Mouse (Mus musculus) limb, embryonic 10.5 days (tissue): ENCODE results near the gene Wnt10b. TPM values are rescaled to one million over a fixed set of nuclear protein-coding genes. Genes with fewer than 3 reads are reported as not detected.
A peak's percentile ranks its signal among the peaks of the same experiment; 100 is the strongest.

Experiments
- DNase-seq: peaks from one replicate; pipeline ENCODE4 v3.0.0-alpha.2; 2017; ENCODE audit warnings: low spot score
- H3K27ac ChIP-seq: fragments of 300-500 bp; sonication (generic); 2 replicates; pipeline ENCODE4 v1.5.1; 2016; ENCODE audit warnings: mild to moderate bottlenecking
- H3K27me3 ChIP-seq: fragments of 300-500 bp; sonication (generic); 2 replicates; pipeline ENCODE4 v1.6.1; 2016; ENCODE audit warnings: low read depth, mild to moderate bottlenecking; ENCODE audit not compliant: poor library complexity, severe bottlenecking
- H3K36me3 ChIP-seq: fragments of 300-500 bp; sonication (generic); 2 replicates; pipeline ENCODE4 v1.6.1; 2016; ENCODE audit warnings: mild to moderate bottlenecking, moderate library complexity
- H3K4me1 ChIP-seq: fragments of 300-500 bp; sonication (generic); 2 replicates; pipeline ENCODE4 v1.6.1; 2016
- H3K4me3 ChIP-seq: fragments of 300-500 bp; sonication (generic); 2 replicates; pipeline ENCODE4 v1.5.1; 2016; ENCODE audit warnings: mild to moderate bottlenecking, moderate library complexity
- H3K9me3 ChIP-seq: fragments of 300-500 bp; sonication (generic); replicated peaks from 2 replicates; pipeline ENCODE4 v1.6.1; 2016; ENCODE audit warnings: mild to moderate bottlenecking
- WGBS: fragments of 180-500 bp; shearing (Covaris S2); methylation state at CpG from one replicate; pipeline ENCODE4 v1.1.7; 2016; 5-methylcytosine and 5-hydroxymethylcytosine counted together
- polyA plus RNA-seq: library from polyadenylated mRNA; unstranded; fragments of >200 nt; fragmentation: Nextera tagmentation; extraction: Ambion mirVana; gene quantifications from 2 replicates; pipeline ENCODE4 v1.2.1, GENCODE M21; 2016

The Wnt10b gene
- polyA plus RNA-seq, 1 experiment from 2014 or later, result 0.99 TPM

DNA sequence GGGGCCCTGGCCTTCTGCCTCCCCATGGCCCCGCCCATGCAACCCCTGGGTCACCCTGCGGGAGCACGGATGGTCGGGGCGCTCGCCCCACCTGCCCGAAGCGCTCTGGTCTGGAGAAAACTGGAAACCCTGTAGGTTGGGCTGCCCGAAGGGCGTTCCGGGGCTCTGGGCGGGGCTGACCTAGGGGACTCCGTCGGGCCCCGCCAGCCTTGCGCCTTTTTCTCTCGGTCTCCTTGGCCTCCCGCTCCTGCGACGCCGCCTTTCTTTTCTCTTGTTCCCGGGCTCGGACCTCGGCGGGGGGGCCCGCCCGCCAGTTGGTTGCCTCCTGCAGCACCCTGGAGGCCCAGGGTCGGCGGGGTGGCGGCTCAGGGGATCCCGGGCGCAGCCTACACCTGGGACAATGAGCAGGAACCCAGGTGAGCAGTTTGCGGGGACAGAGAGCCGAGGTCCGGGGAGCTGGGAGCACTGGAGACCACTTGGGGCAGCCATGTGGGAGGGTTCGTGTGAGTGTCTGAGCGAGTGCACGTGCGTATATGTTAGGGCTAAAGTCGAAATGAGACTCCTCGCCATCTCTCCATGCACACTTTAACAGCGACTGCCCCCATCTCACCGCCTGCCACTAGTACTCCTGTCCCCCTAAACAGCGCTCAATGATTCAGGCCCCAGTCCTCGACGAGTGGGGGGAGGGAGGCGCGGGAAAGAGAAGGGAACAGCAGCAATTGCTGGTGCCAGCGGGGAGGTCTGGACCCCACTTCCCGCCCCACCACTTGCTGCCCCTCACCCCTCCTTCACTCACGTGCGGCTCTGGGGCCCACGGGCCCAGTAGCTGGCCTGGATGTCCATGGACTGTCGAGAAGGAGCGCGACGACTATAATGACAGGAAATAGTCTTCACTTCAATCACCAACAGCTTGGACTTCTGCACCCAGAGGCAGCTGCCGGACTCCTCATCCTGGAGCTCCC, 29.1 kb upstream of the Wnt10b start:
- peak; percentile 63 for DNase-seq
- H3K9me3 ChIP-seq, result no peaks in the 10 kb centered on the region
- H3K4me3 ChIP-seq, result peak overlapping the region; percentile 51
- peaks cover 18% of the 10 kb centered on the region for H3K36me3 ChIP-seq
- peak overlapping the region; percentile 44 for H3K27ac ChIP-seq
- H3K4me1 ChIP-seq, result peaks cover 49% of the 10 kb centered on the region
- WGBS, result 1% methylated on average over 56 of the region's 58 CpGs
- H3K27me3 ChIP-seq, result peaks cover 95% of the 10 kb centered on the region

DNA sequence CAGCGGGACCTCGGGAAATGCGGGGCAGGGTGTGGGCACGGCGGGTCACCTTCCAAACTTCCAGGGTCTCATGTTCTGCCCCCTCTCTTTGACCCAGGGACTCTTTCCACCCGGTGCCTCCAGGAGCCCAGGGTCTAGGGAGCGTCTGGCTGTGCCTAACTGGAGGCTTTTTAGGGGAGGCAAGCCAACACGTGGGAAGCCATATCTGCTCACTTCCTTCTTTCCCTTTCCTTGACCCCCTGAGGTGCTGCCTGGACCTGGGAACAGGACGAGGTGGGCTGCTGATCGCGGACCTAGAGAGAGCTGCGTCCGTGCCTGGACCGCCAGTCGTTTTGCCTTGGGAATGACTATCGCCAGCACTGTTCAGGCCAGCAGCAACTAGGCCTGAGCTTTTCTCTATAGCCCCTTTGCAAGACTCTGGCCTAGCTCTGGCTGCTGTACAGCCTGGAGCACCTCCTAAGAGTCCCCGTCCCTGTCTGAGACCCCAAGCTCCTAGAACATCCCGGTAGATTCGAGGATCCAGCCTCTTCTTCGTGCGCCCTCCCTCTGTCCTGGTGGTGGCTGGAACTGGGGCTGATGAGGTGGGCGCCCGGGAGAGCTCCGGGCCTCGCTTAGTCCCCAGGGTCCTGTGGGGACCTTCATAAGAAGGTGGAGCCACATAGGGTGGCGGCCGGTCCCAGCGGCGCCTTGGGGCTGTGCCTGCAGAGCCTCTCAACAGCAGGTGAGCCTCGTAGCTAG, 28.3 kb upstream of the Wnt10b start:
- peaks cover 10% of the 10 kb centered on the region for H3K36me3 ChIP-seq
- WGBS, result 3% methylated on average over 30 of the region's 30 CpGs
- peaks cover 100% of the 10 kb centered on the region for H3K27me3 ChIP-seq
- no peaks in the 10 kb centered on the region for H3K9me3 ChIP-seq
- peak overlapping the region; percentile 59 for H3K27ac ChIP-seq
- peak; percentile 55 for DNase-seq
- H3K4me3 ChIP-seq, result peak overlapping the region; percentile 51
- H3K4me1 ChIP-seq, result peaks cover 49% of the 10 kb centered on the region

DNA sequence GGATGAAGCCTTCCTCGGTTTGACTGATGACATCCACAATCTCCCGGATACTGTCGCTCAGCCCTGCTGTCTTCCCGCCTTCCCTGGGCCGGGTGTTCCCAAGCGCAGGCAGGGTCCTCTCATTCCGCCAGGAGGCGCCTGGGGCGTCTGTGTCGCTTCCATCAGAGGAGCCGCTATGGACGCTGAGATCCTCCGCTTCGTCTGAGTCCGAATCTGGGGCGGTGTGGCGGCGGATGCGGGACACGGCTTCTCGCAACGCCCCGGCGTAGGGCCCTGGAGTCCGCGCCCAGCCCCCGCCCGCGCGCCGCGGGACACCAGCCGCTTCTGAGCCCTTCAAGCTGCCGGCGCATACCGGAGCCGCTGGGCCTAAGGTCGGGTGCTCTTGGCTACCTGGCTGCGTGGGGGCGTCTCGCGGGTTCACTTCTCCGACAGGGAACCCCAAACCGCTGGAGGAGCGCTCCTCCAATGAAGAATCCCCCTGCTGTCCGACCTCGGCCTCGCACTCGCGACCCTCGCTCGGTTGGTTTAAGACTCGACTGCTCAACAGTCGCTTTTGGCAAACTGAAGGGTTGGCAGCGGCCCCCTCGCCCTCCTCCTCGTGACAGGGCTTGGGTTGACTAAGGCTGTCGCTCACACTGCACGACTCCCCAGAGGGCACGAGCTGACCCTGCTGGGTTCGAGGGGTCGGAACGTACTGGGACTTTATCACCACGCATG, 27.5 kb upstream of the Wnt10b start:
- Histone ChIP-seq H3K4me1 (peaks cover 49% of the 10 kb centered on the region), H3K27me3 (peaks cover 100% of the 10 kb centered on the region), H3K4me3 (peak overlapping the region; percentile 51), H3K9me3 (no peaks in the 10 kb centered on the region), H3K36me3 (0 out of 2 replicates have a peak, but pooled peaks cover 3% of the 10 kb centered on the region), H3K27ac (peak overlapping the region; percentile 59; the same call in 1 of the 2 replicates)
- peak; percentile 84 for DNase-seq
- WGBS, result under 1% methylated on average over 64 of the region's 64 CpGs

DNA sequence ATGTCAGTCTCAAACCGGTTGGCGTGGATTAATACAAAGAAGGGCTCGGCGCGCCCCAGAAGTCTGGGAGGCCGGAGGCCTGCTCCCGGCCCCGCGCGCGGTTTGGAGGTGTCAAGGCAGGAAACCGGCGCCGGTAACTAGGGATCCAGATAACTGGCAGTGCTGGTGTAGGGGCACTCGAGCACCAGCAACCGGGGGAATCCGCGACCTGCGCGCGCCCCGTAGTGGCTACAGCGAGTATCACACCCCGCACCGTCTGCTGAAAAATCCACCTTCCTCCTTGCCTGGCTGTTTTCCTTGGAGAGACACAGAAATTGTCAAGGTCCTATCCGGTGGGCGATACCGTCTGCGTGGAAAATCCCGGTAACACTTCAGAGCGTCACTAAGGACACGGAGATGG, 26.1 kb upstream of the Wnt10b start:
- no peaks in the 10 kb centered on the region for H3K9me3 ChIP-seq
- DNase-seq, result peak; percentile 92
- H3K27ac ChIP-seq, result no peak overlapping the region
- peaks cover 49% of the 10 kb centered on the region for H3K4me1 ChIP-seq
- H3K4me3 ChIP-seq, result peak overlapping the region; percentile 29
- peaks cover 100% of the 10 kb centered on the region for H3K27me3 ChIP-seq
- H3K36me3 ChIP-seq, result no peaks in the 10 kb centered on the region
- WGBS, result under 1% methylated on average over 32 of the region's 32 CpGs

DNA sequence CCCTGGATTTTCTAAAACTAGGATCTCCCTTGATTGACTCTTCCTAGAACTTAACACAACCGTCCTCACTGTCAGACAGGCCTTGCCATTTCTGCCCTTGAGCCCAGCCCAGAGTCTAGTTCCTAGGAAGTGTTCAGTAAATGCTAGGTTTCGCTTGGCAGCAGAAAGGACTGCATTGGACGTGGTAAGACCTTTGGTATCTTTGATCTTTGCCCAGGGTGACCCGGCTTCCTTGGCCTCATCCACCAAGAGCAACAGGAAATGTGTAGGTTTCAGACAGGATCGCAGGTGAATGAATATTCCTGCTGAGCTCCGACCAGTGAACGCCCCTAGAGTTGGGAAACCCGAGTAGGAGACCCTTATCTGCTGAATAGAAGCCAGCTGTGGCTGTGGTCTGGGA, 25.0 kb upstream of the Wnt10b start:
- H3K27me3 ChIP-seq, result peaks cover 100% of the 10 kb centered on the region
- DNase-seq, result no peak
- H3K9me3 ChIP-seq, result no peaks in the 10 kb centered on the region
- no peaks in the 10 kb centered on the region for H3K36me3 ChIP-seq
- no peak overlapping the region for H3K4me3 ChIP-seq
- peaks cover 45% of the 10 kb centered on the region for H3K4me1 ChIP-seq
- H3K27ac ChIP-seq, result no peak overlapping the region
- 5% methylated on average over 8 of the region's 8 CpGs for WGBS

DNA sequence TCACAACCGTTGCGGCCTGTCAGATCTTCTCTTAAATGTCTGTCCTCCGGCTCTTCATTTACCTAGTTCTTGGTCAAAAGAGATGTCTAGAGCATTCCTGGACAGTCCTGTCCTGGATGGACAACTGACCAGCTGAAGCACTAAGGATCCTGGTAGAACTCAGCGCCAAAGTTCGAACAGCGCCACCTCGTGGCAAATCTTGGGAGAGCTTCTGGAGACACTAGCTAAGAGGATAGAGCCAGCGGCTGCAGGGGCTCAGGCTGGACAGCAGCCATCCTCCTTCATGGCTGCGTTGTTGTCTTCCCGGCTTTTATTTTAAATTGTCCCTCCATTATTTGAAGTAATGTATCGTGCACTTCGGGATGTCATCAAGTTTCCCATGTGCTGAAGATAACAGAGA, 21.4 kb upstream of the Wnt10b start:
- Histone ChIP-seq H3K36me3 (no peaks in the 10 kb centered on the region), H3K27me3 (peaks cover 100% of the 10 kb centered on the region), H3K4me1 (peaks cover 28% of the 10 kb centered on the region), H3K27ac (no peak overlapping the region), H3K9me3 (no peaks in the 10 kb centered on the region), H3K4me3 (no peak overlapping the region)
- 10% methylated on average over 12 of the region's 12 CpGs for WGBS
- DNase-seq, result peak; percentile 92

DNA sequence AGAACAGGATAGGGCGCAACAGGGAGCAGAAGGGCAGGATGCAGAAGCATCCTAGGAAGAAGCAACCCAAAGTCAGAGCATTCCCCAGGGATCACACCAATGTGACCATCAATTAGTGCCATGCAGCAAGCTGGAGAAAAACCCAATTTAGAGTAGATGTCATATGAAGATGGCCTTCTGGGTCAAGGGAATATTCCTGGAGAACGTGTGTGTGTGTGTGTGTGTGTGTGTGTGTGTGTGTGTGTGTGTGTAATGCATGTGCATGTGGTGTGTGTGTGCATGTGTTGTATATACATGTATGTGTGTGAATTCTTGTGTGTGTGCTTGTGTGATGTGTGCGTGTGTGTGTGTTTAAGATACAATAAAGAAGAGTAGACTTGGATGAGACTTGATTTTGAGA, 21.0 kb upstream of the Wnt10b start:
- no peak overlapping the region for H3K4me3 ChIP-seq
- 52% methylated on average over 3 of the region's 3 CpGs for WGBS
- H3K27me3 ChIP-seq, result peaks cover 100% of the 10 kb centered on the region
- H3K4me1 ChIP-seq, result peaks cover 28% of the 10 kb centered on the region
- no peaks in the 10 kb centered on the region for H3K9me3 ChIP-seq
- H3K27ac ChIP-seq, result no peak overlapping the region
- no peak for DNase-seq
- H3K36me3 ChIP-seq, result no peaks in the 10 kb centered on the region

DNA sequence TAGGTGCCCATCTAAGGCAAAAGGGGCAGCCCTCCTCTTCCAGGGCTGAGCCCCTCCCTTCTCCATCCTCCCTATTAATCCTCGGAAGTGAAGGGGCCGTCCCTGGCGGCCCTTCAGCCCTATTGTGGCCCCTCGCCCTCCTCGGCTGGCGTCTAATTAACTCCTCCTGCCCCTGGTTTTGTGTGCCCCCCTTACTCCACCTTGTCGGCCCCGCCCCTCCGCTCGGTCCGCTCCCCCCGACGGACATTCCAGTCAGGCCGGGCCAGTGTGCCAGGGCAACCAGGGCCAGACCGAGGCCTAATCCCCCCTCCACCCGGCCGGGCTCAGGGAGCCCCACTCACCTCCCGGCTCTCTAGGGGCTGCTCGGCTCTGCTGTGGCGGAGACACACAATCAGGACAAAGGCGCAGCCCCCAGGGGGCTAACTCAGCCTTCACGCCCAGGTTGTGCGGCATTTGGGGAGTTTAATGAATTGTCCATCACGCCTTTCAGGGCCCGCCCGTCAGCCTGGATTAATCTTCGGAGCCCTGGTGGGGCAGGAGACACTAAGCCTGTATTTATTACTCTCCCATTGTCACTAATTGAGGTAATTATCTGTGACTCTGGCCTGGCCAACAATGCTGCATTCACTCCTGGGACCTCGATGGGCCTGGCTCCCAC, 20.0 kb upstream of the Wnt10b start:
- peaks cover 29% of the 10 kb centered on the region for H3K4me1 ChIP-seq
- no peak overlapping the region for H3K27ac ChIP-seq
- H3K4me3 ChIP-seq, result peak overlapping the region; percentile 33
- no peaks in the 10 kb centered on the region for H3K9me3 ChIP-seq
- H3K27me3 ChIP-seq, result peaks cover 100% of the 10 kb centered on the region
- peak; percentile 47 for DNase-seq
- WGBS, result 2% methylated on average over 28 of the region's 28 CpGs
- no peaks in the 10 kb centered on the region for H3K36me3 ChIP-seq

DNA sequence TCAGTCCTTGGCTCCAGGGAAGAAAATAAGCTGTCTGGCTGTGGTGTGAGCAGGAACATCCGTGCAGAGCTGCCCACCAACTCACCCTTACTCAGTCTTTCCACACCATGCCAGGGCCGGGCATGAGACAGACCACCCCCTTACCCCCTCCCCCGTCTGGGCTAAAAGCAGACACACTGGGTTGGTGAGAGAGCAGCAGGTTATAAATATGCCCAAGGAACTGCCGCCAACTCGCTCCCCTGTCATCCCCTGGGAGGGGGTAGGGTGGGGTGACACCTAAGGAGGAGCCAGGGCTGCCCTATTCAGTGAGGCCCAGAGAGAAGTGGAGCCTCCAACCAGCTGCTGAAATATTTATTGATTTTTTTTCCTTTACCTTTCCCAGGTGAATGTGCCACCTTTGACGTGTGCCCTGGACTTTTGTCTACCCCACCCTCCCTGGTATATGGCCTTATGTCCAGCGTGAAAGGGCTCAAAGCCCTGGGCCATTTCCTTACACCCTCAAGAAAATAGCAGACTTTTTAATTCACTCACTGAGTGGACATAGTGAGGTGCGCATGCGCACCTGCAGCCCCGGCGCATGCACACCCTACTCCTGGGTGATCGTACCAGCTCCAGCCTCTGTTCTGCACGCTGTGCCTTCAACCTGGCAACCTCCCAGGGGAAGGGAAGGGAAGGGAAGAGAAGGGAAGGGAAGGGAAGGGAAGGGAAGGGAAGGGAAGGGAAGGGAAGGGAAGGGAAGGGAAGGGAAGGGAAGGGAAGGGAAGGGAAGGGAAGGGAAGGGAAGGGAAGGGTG, 19.0 kb upstream of the Wnt10b start:
- Histone ChIP-seq H3K36me3 (no peaks in the 10 kb centered on the region), H3K27me3 (peaks cover 100% of the 10 kb centered on the region), H3K4me3 (0 out of 2 replicates have a peak overlapping the region, but pooled peaks have one; percentile 3), H3K4me1 (peaks cover 33% of the 10 kb centered on the region), H3K27ac (no peak overlapping the region), H3K9me3 (no peaks in the 10 kb centered on the region)
- WGBS, result 8% methylated on average over 13 of the region's 13 CpGs
- no peak for DNase-seq

DNA sequence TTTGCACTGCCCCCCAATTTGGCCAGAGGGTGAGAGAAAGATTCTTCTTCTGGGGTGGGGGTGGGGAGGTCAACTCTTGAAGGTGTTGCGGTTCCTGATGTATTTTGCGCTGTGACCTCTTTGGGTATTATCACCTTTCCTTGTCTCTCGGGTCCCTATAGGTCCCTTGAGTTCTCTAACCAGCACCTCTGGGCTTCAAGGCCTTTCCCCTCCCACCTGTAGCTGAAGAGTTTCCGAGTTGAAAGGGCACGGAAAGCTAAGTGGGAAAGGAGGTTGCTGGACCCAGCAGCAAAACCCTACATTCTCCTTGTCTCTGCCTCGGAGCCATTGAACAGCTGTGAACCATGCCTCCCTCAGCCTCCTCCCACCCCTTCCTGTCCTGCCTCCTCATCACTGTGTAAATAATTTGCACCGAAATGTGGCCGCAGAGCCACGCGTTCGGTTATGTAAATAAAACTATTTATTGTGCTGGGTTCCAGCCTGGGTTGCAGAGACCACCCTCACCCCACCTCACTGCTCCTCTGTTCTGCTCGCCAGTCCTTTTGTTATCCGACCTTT, 15.3 kb upstream of the Wnt10b start:
- H3K27ac ChIP-seq, result no peak overlapping the region
- DNase-seq, result no peak
- no peaks in the 10 kb centered on the region for H3K36me3 ChIP-seq
- H3K9me3 ChIP-seq, result no peaks in the 10 kb centered on the region
- H3K4me3 ChIP-seq, result peak overlapping the region; percentile 23; the same call in 1 of the 2 replicates
- WGBS, result 4% methylated on average over 13 of the region's 13 CpGs
- H3K27me3 ChIP-seq, result peaks cover 100% of the 10 kb centered on the region
- peaks cover 44% of the 10 kb centered on the region for H3K4me1 ChIP-seq

DNA sequence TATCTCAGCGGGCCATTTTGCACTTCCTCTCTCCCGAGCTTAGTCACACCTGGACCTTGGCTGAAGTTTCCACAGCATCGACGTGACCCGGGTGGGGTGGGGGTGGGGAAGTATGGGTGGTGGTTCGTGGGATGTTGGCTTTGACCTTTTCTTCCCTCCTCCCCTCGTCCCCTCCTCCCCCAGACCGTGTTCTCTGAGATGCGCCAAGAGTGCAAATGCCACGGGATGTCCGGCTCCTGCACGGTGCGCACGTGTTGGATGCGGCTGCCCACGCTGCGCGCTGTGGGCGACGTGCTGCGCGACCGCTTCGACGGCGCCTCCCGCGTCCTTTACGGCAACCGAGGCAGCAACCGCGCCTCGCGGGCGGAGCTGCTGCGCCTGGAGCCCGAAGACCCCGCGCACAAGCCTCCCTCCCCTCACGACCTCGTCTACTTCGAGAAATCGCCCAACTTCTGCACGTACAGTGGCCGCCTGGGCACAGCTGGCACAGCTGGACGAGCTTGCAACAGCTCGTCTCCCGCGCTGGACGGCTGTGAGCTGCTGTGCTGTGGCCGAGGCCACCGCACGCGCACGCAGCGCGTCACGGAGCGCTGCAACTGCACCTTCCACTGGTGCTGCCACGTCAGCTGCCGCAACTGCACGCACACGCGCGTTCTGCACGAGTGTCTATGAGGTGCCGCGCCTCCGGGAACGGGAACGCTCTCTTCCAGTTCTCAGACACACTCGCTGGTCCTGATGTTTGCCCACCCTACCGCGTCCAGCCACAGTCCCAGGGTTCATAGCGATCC, 14.5 kb upstream of the Wnt10b start:
- Histone ChIP-seq H3K9me3 (no peaks in the 10 kb centered on the region), H3K4me1 (peaks cover 37% of the 10 kb centered on the region), H3K27me3 (peaks cover 100% of the 10 kb centered on the region), H3K27ac (no peak overlapping the region), H3K36me3 (no peaks in the 10 kb centered on the region), H3K4me3 (peak overlapping the region; percentile 23; the same call in 1 of the 2 replicates)
- DNase-seq, result no peak
- 2% methylated on average over 75 of the region's 75 CpGs for WGBS
